Mouse (Mus musculus): Measurements from ENCODE around the gene Mthfd1l. TPM values are rescaled to one million over a fixed set of nuclear protein-coding genes. Genes with fewer than 3 reads are reported as not detected.

Mthfd1l gene
- polyA plus RNA-seq, 1 experiment = 53.6 TPM

DNA sequence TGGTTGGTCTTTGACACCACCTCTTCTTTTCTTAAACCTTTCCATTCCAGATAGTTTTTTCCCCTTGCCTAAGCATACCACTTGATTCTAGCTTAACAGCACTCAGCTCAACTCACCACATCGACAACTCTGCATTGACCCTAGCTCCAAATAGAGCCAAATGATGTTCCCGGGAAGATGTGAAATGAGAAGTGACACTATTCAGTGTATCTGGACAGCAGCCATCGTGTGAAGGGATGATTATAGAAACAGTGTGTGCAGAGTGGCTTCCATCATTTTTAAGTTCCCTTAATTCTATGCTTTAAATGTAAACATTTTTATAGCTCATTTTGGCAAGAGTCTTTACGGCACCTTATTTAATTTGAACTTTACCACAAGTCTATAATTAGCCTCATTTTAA, 204.4 kb downstream of the Mthfd1l start:
- no peak overlapping the region for H3K4me3 ChIP-seq (ENCODE audit: low read depth, low read length)
- TF ChIP-seq POLR2A (IDR thresholded peaks at IDR 0.05; ENCODE audit: insufficient read depth, low read length) (no peak), EP300 (IDR thresholded peaks at IDR 0.05; ENCODE audit: insufficient read depth, low read depth, low read length) (no peak), CTCF (IDR thresholded peaks at IDR 0.05; ENCODE audit: low read depth, low read length) (no peak)
- no peaks in the 10 kb centered on the region for H3K4me1 ChIP-seq (ENCODE audit: control insufficient read depth, insufficient read depth, low read length)

DNA sequence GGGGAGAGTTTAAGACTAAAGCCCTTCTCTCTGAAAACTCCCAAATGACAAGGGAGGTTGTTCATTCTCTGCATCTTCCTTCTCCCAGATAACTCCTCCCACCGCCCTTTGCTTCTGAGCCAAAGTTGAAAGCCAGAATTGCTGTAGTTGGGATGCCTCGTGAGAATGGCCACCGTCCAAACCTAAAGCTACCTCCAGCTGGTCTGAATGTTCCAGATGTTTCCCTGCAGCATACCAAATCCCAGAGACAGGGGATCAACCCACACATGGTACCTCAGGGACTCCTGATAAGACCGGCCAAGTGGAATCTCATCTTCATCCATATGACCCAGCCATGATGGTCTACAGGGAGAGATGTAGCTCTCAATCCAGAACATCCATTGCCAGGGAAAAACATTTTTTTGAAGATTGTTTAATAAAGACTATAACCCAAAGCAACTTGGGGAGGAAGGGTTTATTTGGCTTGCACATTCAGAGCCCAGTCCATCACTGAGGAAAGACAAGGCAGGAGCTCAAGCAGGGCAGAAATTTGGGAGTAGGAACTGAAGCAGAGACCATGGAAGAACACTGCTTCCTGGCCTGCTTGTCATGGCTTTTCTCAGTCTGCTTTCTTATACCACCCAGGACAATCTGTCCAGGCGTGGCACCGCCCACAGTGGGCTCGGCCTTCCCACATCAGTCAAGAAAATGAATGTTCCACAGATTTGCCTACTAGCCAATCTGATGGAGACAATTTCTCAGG, 206.3 kb downstream of the Mthfd1l start:
- no peaks in the 10 kb centered on the region for H3K36me3 ChIP-seq (ENCODE audit: control insufficient read depth, insufficient read depth, low read length, poor library complexity, severe bottlenecking)
- H3K9ac ChIP-seq (ENCODE audit: low read depth, poor library complexity, severe bottlenecking) = no peak overlapping the region
- H3K4me1 ChIP-seq (ENCODE audit: control insufficient read depth, insufficient read depth, low read length) = no peaks in the 10 kb centered on the region
- H3K27ac ChIP-seq (ENCODE audit: insufficient read depth, low read length) = no peak overlapping the region
- no peaks in the 10 kb centered on the region for H3K27me3 ChIP-seq (ENCODE audit: control insufficient read depth, insufficient read depth, low read length, poor library complexity, severe bottlenecking)
- TF ChIP-seq CTCF (IDR thresholded peaks at IDR 0.05; ENCODE audit: low read depth, low read length) = no peak
- TF ChIP-seq EP300 (IDR thresholded peaks at IDR 0.05; ENCODE audit: insufficient read depth, low read depth, low read length) = no peak
- H3K4me3 ChIP-seq (ENCODE audit: low read depth, low read length) = no peak overlapping the region
- H3K9me3 ChIP-seq (replicated peaks; ENCODE audit: control insufficient read depth, insufficient read depth, low read length, poor library complexity, severe bottlenecking) = no peaks in the 10 kb centered on the region

More for the DNA sequence above, 204.4 kb downstream of the Mthfd1l start:
- Histone ChIP-seq H3K27ac (ENCODE audit: insufficient read depth, low read length) (no peak overlapping the region), H3K9ac (ENCODE audit: low read depth, poor library complexity, severe bottlenecking) (no peak overlapping the region), H3K36me3 (ENCODE audit: control insufficient read depth, insufficient read depth, low read length, poor library complexity, severe bottlenecking) (no peaks in the 10 kb centered on the region), H3K9me3 (replicated peaks; ENCODE audit: control insufficient read depth, insufficient read depth, low read length, poor library complexity, severe bottlenecking) (no peaks in the 10 kb centered on the region), H3K27me3 (ENCODE audit: control insufficient read depth, insufficient read depth, low read length, poor library complexity, severe bottlenecking) (no peaks in the 10 kb centered on the region)

DNA sequence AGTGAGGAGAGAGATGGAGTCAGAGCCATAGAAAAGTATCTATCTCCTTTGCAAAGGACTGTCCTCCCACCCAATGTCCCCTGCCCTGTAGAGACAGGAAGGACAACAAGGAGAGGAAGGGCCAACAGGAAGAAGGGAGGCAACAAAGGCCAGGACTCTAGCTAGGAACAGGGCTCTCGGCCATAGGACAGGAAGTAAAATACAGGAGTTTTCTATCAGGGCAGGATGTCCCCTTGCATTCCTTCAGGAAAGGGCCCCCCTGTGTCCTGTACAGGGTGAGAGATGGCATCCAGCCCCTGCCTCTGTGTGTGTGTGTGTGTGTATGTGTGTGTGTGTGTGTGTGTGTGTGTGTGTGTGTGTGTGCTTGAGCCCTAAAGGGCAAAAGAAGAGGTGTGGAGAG, 209.0 kb downstream of the Mthfd1l start:
- no peak for TF ChIP-seq EP300 (IDR thresholded peaks at IDR 0.05; ENCODE audit: insufficient read depth, low read depth, low read length)
- no peak for TF ChIP-seq POLR2A (IDR thresholded peaks at IDR 0.05; ENCODE audit: insufficient read depth, low read length)
- TF ChIP-seq CTCF (IDR thresholded peaks at IDR 0.05; ENCODE audit: low read depth, low read length) = no peak
- H3K27ac ChIP-seq (ENCODE audit: insufficient read depth, low read length) = no peak overlapping the region
- H3K4me3 ChIP-seq (ENCODE audit: low read depth, low read length) = no peak overlapping the region
- no peak overlapping the region for H3K9ac ChIP-seq (ENCODE audit: low read depth, poor library complexity, severe bottlenecking)
- no peaks in the 10 kb centered on the region for H3K27me3 ChIP-seq (ENCODE audit: control insufficient read depth, insufficient read depth, low read length, poor library complexity, severe bottlenecking)
- H3K9me3 ChIP-seq (replicated peaks; ENCODE audit: control insufficient read depth, insufficient read depth, low read length, poor library complexity, severe bottlenecking) = peaks cover 2% of the 10 kb centered on the region
- no peaks in the 10 kb centered on the region for H3K4me1 ChIP-seq (ENCODE audit: control insufficient read depth, insufficient read depth, low read length)
- no peaks in the 10 kb centered on the region for H3K36me3 ChIP-seq (ENCODE audit: control insufficient read depth, insufficient read depth, low read length, poor library complexity, severe bottlenecking)

DNA sequence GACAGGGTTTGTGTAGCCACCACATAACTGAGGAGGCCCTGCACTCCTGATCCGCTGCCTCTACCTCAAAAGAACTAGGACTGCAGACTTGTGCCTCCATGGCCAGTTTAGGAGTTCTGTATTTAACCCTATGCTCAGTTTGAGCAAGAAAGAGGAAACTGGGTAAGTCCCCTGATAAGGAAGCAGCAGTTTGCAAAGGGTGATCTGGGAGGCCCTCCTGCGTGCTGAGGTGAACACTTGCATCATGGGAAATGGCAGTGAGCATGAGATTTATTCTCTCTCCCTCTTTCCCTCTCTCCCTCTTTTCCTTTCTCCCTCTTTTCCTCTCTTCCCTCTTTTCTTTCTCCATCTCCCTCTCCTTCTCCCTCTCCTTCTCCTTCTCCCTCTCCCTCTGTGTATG, 209.5 kb downstream of the Mthfd1l start:
- Histone ChIP-seq H3K4me3 (ENCODE audit: low read depth, low read length) (no peak overlapping the region), H3K27ac (ENCODE audit: insufficient read depth, low read length) (no peak overlapping the region), H3K4me1 (ENCODE audit: control insufficient read depth, insufficient read depth, low read length) (no peaks in the 10 kb centered on the region), H3K9ac (ENCODE audit: low read depth, poor library complexity, severe bottlenecking) (no peak overlapping the region), H3K27me3 (ENCODE audit: control insufficient read depth, insufficient read depth, low read length, poor library complexity, severe bottlenecking) (no peaks in the 10 kb centered on the region), H3K36me3 (ENCODE audit: control insufficient read depth, insufficient read depth, low read length, poor library complexity, severe bottlenecking) (no peaks in the 10 kb centered on the region), H3K9me3 (replicated peaks; ENCODE audit: control insufficient read depth, insufficient read depth, low read length, poor library complexity, severe bottlenecking) (peaks cover 2% of the 10 kb centered on the region)
- TF ChIP-seq CTCF (IDR thresholded peaks at IDR 0.05; ENCODE audit: low read depth, low read length) (no peak), EP300 (IDR thresholded peaks at IDR 0.05; ENCODE audit: insufficient read depth, low read depth, low read length) (no peak), POLR2A (IDR thresholded peaks at IDR 0.05; ENCODE audit: insufficient read depth, low read length) (no peak)

DNA sequence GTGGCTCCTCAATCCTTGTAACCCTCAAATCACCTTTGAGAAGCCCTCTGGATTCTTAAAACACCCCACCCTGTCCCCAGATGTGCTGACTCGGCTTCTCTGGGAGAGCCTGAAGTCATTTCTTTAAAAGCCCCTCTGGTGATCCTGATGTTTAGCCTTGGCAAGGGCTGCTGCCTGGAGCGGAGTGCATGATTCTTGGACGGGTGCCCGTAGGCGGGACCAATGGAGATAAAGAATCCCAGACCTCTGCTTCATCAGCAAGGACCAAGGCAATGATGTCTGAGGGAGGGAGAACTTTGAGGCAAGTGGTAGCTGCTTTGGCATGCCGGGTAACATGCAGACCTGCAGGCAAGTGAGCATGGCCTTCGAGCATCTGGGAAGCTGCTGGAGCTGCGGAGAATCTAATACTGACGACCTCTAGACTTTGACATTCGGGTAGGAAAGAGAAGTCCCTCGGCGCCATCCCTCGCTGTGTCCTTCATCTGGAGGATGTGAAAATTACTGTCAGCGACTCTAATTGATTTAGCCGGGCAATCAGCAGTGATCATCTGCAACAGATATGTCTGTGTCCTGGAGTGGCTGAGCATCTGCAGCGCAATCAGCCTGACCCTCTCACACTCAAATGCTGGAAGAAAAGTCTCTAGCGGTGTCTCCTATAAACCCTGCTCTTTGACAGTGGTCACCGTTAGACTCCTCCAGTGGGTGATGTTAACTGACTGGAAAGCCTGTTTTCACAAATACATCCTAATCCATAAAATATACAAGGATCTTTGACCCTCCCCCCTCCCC, 215.9 kb downstream of the Mthfd1l start:
- no peak overlapping the region for H3K9ac ChIP-seq (ENCODE audit: low read depth, poor library complexity, severe bottlenecking)
- peaks cover 2% of the 10 kb centered on the region for H3K9me3 ChIP-seq (replicated peaks; ENCODE audit: control insufficient read depth, insufficient read depth, low read length, poor library complexity, severe bottlenecking)
- TF ChIP-seq CTCF (IDR thresholded peaks at IDR 0.05; ENCODE audit: low read depth, low read length) (no peak), POLR2A (IDR thresholded peaks at IDR 0.05; ENCODE audit: insufficient read depth, low read length) (no peak), EP300 (IDR thresholded peaks at IDR 0.05; ENCODE audit: insufficient read depth, low read depth, low read length) (no peak)
- no peaks in the 10 kb centered on the region for H3K27me3 ChIP-seq (ENCODE audit: control insufficient read depth, insufficient read depth, low read length, poor library complexity, severe bottlenecking)
- H3K4me3 ChIP-seq (ENCODE audit: low read depth, low read length) = no peak overlapping the region
- H3K4me1 ChIP-seq (ENCODE audit: control insufficient read depth, insufficient read depth, low read length) = no peaks in the 10 kb centered on the region
- no peak overlapping the region for H3K27ac ChIP-seq (ENCODE audit: insufficient read depth, low read length)
- H3K36me3 ChIP-seq (ENCODE audit: control insufficient read depth, insufficient read depth, low read length, poor library complexity, severe bottlenecking) = no peaks in the 10 kb centered on the region

DNA sequence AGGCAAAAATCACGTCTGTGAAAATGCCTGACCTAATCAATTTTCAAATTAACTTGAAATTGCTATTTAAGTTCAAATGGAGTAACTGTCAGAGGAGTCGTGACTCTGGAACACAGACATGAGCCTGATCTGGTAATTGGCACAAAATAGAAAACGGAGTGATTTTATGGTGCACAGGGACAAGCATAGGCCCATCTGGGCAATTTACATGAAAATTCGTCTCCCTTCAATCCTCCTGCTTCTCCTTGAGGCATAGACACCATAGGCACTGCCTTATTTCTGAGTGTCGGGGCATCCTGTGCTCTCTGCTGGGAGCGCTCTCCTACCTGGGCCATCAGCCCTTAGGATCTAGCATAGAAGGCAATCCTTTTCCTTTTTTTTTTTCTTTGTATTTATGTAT, 216.5 kb downstream of the Mthfd1l start:
- H3K36me3 ChIP-seq (ENCODE audit: control insufficient read depth, insufficient read depth, low read length, poor library complexity, severe bottlenecking) = no peaks in the 10 kb centered on the region
- H3K9me3 ChIP-seq (replicated peaks; ENCODE audit: control insufficient read depth, insufficient read depth, low read length, poor library complexity, severe bottlenecking) = peaks cover 2% of the 10 kb centered on the region
- no peak overlapping the region for H3K27ac ChIP-seq (ENCODE audit: insufficient read depth, low read length)
- no peak overlapping the region for H3K4me3 ChIP-seq (ENCODE audit: low read depth, low read length)
- TF ChIP-seq EP300 (IDR thresholded peaks at IDR 0.05; ENCODE audit: insufficient read depth, low read depth, low read length) (no peak), POLR2A (IDR thresholded peaks at IDR 0.05; ENCODE audit: insufficient read depth, low read length) (no peak), CTCF (IDR thresholded peaks at IDR 0.05; ENCODE audit: low read depth, low read length) (no peak)
- no peaks in the 10 kb centered on the region for H3K27me3 ChIP-seq (ENCODE audit: control insufficient read depth, insufficient read depth, low read length, poor library complexity, severe bottlenecking)
- no peaks in the 10 kb centered on the region for H3K4me1 ChIP-seq (ENCODE audit: control insufficient read depth, insufficient read depth, low read length)
- no peak overlapping the region for H3K9ac ChIP-seq (ENCODE audit: low read depth, poor library complexity, severe bottlenecking)
